Mouse (Mus musculus) ES-E14 (cell line): ENCODE data around the gene Ppbp. TPM values are rescaled to one million over a fixed set of nuclear protein-coding genes. Genes with fewer than 3 reads are reported as not detected.

ENCODE experiments used
- DNase-seq: peaks from one replicate; pipeline ENCODE4 v3.0.0-alpha.2; 2013; ENCODE audit warnings: low read depth, low spot score
- H3K27ac ChIP-seq: 2 replicates; pipeline ENCODE4 v1.5.1; 2012; ENCODE audit warnings: low read depth, mild to moderate bottlenecking, low read length, moderate library complexity, mixed read lengths; ENCODE audit not compliant: poor library complexity, insufficient read depth, severe bottlenecking
- H3K36me3 ChIP-seq: 2 replicates; pipeline ENCODE4 v1.6.1; 2012; ENCODE audit warnings: mild to moderate bottlenecking, low read length, moderate library complexity, mixed read lengths; ENCODE audit not compliant: control insufficient read depth, poor library complexity, insufficient read depth, severe bottlenecking
- H3K4me1 ChIP-seq, 2 experiments: fragments of 150-350 bp in 1 of 2; sonication (generic) in 1 of 2; 2 replicates each; pipeline ENCODE4 v1.6.1; 2012; ENCODE audit warnings: low read length in 2 of 2, mild to moderate bottlenecking in 1 of 2, mixed read lengths in 1 of 2; ENCODE audit not compliant: control insufficient read depth in 2 of 2, insufficient read depth in 2 of 2, poor library complexity in 1 of 2
- H3K4me3 ChIP-seq, 2 experiments: fragments of 150-350 bp in 1 of 2; sonication (generic) in 1 of 2; 2 replicates each; pipeline ENCODE4 v1.5.1; 2012; ENCODE audit warnings: low read length in 2 of 2, low read depth in 1 of 2, mild to moderate bottlenecking in 1 of 2, mixed read lengths in 1 of 2; ENCODE audit not compliant: insufficient read depth in 1 of 2, poor library complexity in 1 of 2, severe bottlenecking in 1 of 2
- H3K9ac ChIP-seq: 2 replicates; pipeline ENCODE4 v1.6.1; 2012; ENCODE audit warnings: low read depth, mild to moderate bottlenecking, low read length, mixed read lengths; ENCODE audit not compliant: poor library complexity, insufficient read depth, severe bottlenecking
- H3K9me3 ChIP-seq: fragments of 150-350 bp; sonication (generic); 2 replicates; pipeline ENCODE4 v1.6.1; 2012; ENCODE audit warnings: low read depth, mild to moderate bottlenecking, low read length; ENCODE audit not compliant: control insufficient read depth, insufficient read depth
- CHD2 ChIP-seq: IDR thresholded peaks from 2 replicates; pipeline ENCODE4 v1.6.1; 2014; ENCODE audit warnings: mild to moderate bottlenecking, low read depth, low read length, inconsistent platforms
- HCFC1 ChIP-seq: IDR thresholded peaks from 2 replicates; pipeline ENCODE4 v1.6.1; 2012; ENCODE audit warnings: low read length, inconsistent platforms, borderline replicate concordance; ENCODE audit not compliant: insufficient read depth
- MAFK ChIP-seq: IDR thresholded peaks from 2 replicates; pipeline ENCODE4 v1.6.1; 2014; ENCODE audit warnings: mild to moderate bottlenecking, low read depth, low read length, inconsistent platforms; ENCODE audit not compliant: insufficient read depth
- ZC3H11A ChIP-seq: IDR thresholded peaks from 2 replicates; pipeline ENCODE4 v1.6.1; 2012; ENCODE audit warnings: low read depth, mild to moderate bottlenecking, inconsistent platforms, low read length, borderline replicate concordance
- ZNF384 ChIP-seq: IDR thresholded peaks from 2 replicates; pipeline ENCODE4 v1.6.1; 2012; ENCODE audit warnings: low read depth, low read length, inconsistent platforms
- in situ Hi-C, 2 experiments: fragments of 600-800 bp; cut with MboI; formaldehyde crosslinking; loops; one replicate each; pipeline ENCODE4 v1.15.1; 2025; ENCODE audit warnings: low sequenced_read_pairs in 2 of 2, inconsistent platforms in 1 of 2; ENCODE audit not compliant: unreplicated experiment in 2 of 2
- total RNA-seq: library from RNA; depleted of rRNA; stranded (reverse); fragments of 300-350 nt; gene quantifications from 2 replicates; pipeline ENCODE4 v1.2.3, GENCODE M21; 2012

The Ppbp gene
- total RNA-seq, 1 experiment, result 1.2 TPM

DNA sequence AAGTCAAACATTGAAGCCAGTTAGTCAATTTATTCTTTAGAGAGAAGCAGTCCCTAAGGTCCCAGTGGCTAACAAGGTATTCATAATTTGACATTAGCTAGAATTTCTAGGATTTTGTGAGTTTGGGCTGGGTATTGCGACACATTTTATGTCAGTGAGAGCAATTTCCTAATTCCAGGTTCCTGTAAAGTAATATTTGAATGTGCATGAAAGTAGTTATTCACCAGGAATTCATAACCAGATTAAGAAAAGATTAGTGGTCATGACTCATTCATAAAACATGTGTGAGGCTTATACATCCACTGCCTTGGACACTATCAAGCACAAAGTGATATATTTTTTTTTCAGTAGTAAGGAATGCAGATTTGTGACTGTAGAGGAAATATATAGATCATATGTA is 14.4 kb upstream of the Ppbp start:
- TF ChIP-seq CHD2 (no peak), ZNF384 (no peak), ZC3H11A (no peak), MAFK (no peak), HCFC1 (no peak)
- DNase-seq, result no peak
- Histone ChIP-seq H3K36me3 (no peaks in the 10 kb centered on the region), H3K4me1 (peaks cover 0 to 5% of the 10 kb centered on the region in 2 experiments; a peak in 1 of 4 replicates), H3K27ac (no peak overlapping the region), H3K4me3 (no peak overlapping the region), H3K9ac (no peak overlapping the region), H3K9me3 (no peaks in the 10 kb centered on the region)
- in situ Hi-C loops, result no loop called here

DNA sequence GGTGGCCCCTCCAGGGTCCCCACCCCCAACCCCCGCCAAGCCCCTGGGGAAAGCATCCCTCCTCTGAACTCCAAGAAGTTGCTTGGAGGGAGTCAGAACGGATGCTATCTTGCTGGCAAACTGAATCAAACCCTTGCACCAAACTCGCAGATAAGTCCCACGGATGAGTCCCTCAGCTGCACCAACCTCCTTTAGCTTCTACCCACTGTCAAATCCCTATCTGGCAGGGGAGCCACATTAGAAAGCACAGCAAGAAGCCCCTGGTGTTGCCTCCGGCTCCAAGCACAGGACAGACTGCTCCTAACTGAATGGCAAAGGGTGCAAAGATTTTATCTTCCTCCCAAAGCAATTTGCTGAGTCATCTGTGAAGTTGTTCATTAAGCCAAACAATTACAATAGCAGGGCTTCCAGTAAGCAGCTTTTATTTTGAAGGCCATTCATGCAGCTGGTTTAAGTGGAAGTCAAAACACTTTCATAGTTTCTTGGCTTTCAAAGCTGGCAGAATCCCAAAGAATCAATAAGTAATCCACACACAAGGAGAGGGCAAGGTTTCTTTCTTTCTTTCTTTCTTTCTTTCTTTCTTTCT is 10.2 kb upstream of the Ppbp start:
- DNase-seq, result no peak
- Histone ChIP-seq H3K27ac (no peak overlapping the region), H3K4me1 (peaks cover 0 to 5% of the 10 kb centered on the region in 2 experiments; a peak in 1 of 4 replicates), H3K36me3 (no peaks in the 10 kb centered on the region), H3K9ac (no peak overlapping the region), H3K4me3 (no peak overlapping the region), H3K9me3 (no peaks in the 10 kb centered on the region)
- in situ Hi-C loops, result no loop called here
- no peak for TF ChIP-seq CHD2
- peak; percentile 74 for TF ChIP-seq MAFK

DNA sequence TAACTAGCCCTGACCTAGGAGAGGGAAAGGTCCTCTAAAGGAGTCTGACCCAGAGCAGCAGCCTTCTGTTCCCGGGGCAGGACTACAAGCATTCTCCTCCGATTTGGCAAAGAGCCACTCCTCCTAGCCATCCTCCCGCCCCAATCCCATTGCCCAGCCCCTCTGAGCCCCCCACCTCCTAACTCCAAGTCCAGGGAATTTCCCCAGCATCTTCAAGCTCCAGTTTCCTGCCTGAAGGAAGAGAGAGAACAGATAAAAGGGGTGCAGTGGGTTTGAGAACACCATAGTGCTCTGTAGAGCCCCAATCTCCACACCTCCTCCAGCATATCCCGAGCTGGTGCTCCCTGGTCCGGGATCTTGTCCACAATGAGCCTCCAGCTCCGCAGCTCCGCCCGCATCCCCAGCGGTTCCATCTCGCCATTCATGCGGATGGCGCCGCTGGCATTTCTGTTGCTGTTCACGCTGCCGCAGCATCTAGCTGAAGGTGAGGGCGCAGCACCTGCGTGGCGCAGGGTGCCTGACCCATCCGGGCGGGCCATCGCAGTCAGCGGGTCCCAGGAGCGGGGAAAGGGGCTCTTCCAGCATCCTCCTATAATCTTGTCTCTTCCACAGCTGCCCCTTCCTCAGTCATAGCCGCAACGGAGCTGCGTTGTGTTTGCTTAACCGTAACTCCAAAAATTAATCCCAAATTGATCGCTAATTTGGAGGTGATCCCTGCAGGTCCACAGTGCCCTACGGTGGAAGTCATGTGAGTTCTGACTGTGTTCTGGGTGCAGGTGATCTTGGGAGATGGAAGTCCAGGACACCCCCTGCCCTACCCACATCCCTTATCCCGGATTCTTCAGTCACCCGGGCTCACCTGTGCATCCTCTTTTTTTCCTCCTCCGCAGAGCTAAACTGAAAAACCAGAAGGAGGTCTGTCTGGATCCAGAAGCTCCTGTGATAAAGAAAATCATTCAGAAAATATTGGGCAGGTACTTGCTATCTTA is 8.9 kb upstream of the Ppbp start, which contains the start of gene Cxcl5:
TSS of gene Cxcl5 (plus strand) at position 284 of the 989 bp plus-strand sequence.
- H3K4me1 ChIP-seq, result peaks cover 0 to 5% of the 10 kb centered on the region in 2 experiments; a peak in 1 of 4 replicates
- H3K9me3 ChIP-seq, result no peaks in the 10 kb centered on the region
- H3K36me3 ChIP-seq, result no peaks in the 10 kb centered on the region
- H3K4me3 ChIP-seq, result peak within 1 kb of the TSS; percentile 57 to 61
- no peak for DNase-seq
- in situ Hi-C loops, result no loop called here
- peak within 1 kb of the TSS; percentile 17; the same call in 1 of the 2 replicates for H3K9ac ChIP-seq
- no peak for TF ChIP-seq ZC3H11A
- TF ChIP-seq CHD2, result no peak
- no peak for TF ChIP-seq HCFC1
- TF ChIP-seq ZNF384, result no peak
- TF ChIP-seq MAFK, result no peak
- H3K27ac ChIP-seq, result no peak within 1 kb of the TSS

DNA sequence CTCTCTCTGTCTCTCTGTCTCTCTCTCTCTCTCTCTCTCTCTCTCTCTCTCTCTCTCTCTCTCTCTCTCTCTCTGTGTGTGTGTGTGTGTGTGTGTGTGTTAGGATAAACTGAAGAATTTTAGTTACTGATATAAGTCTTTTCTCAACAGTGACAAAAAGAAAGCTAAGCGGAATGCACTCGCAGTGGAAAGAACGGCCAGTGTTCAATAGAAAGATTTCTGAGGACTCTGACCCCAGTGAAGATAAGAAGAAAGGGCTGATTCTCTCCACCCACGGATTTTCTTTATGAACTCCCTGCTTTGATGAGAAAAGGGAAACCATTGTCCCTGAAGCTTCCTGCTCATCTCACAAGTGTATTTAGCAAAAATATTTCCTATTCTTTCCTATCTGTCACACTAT is 8.0 kb upstream of the Ppbp start:
- H3K9ac ChIP-seq, result no peak overlapping the region
- in situ Hi-C loops, result no loop called here
- H3K27ac ChIP-seq, result no peak overlapping the region
- no peak for DNase-seq
- no peak overlapping the region for H3K4me3 ChIP-seq
- H3K4me1 ChIP-seq, result peaks cover 0 to 5% of the 10 kb centered on the region in 2 experiments; a peak in 1 of 4 replicates
- no peak for TF ChIP-seq CHD2
- TF ChIP-seq ZC3H11A, result no peak
- no peak for TF ChIP-seq HCFC1
- no peak for TF ChIP-seq MAFK
- TF ChIP-seq ZNF384, result no peak
- H3K9me3 ChIP-seq, result no peaks in the 10 kb centered on the region
- H3K36me3 ChIP-seq, result no peaks in the 10 kb centered on the region
